Mouse (Mus musculus): ENCODE measurements at regions not wholly inside any gene's neighbourhood (a gene's known extent, or its start where the extent isn't known, plus 50 kb on each side); places are given as distances from the start of the nearest gene placed in this dataset.

DNA sequence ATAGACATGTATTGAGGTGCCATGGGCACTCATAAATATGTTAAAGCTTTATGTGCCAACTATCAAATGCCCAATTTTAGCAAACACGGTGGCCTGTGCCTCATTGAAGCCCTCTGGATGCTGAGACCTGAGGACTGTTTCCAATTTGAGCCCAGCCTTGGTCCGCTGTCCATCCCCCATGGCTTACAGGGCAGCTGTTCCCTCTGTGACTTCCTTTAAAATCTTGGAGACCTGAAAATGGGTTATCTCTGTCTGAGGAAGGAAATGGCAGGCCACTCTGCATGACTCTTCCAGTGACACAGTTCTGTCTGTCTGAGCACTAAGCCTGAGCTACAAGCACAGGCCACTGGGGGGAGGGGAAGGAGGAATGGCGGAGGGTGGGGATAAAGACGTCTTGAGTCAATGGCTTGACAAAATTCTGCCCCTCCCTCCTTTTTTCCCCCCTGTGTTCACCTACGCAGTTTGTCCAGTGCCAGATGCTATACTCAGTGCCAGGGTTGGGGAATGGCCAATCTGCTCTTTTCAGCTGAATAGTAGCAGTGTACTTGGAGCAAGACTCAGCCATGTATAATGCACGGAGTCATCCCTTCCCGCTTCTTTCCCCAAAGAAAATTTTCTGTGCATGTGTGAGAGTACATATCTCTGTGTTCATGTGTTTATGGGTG is 102.7 kb upstream of the Irf2bp2 start:
- H3K9me3 ChIP-seq (ENCODE audit: low read length), result no peaks in the 10 kb centered on the region
- 75% methylated on average over 7 of the region's 7 CpGs for WGBS
- no peak overlapping the region for H3K4me2 ChIP-seq (replicated peaks; ENCODE audit: low read depth, low read length)
- no peak for ATAC-seq
- no peak overlapping the region for H3K27ac ChIP-seq (ENCODE audit: low read length)
- H3K4me3 ChIP-seq (ENCODE audit: low read depth, low read length), result no peak overlapping the region
- H3K4me1 ChIP-seq (ENCODE audit: insufficient read depth, low read depth, low read length), result peaks cover 19% of the 10 kb centered on the region; the same call in 1 of the 2 replicates
- DNase-seq (ENCODE audit: low spot score), result no peak
- no peak for TF ChIP-seq EP300 (IDR thresholded peaks at IDR 0.05)
- TF ChIP-seq CTCF (IDR thresholded peaks at IDR 0.05), result no peak
- no peak overlapping the region for H3K9ac ChIP-seq (replicated peaks; ENCODE audit: low read depth)
- H3K27me3 ChIP-seq (replicated peaks; ENCODE audit: insufficient read depth, low read length), result no peaks in the 10 kb centered on the region
- no peaks in the 10 kb centered on the region for H3K36me3 ChIP-seq (ENCODE audit: insufficient read depth, low read length)

DNA sequence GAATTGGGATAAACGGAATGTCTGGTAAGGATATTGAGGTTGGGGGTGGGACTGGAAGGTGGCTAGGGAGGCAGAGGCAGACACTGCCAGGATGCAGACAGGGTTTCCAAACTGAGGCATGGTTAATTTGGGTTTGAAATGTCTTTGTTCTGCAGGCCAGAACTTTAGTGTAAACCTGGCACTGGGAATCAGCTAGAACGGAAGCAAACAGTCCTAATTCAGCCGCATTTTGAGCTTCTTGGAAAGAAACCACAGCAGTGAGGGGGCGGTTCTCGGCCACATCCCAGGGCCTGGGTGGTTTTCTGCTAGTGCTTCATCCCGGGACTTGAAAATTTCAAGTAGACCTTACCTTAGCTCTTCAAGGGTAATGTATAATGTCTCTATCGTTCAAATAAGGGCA is 100.6 kb upstream of the Irf2bp2 start:
- Histone ChIP-seq H3K27ac (ENCODE audit: low read length) (peak overlapping the region; percentile 62; the same call in 1 of the 2 replicates), H3K4me2 (replicated peaks; ENCODE audit: low read depth, low read length) (no peak overlapping the region)
- DNase-seq (ENCODE audit: low spot score), result peak; percentile 58

DNA sequence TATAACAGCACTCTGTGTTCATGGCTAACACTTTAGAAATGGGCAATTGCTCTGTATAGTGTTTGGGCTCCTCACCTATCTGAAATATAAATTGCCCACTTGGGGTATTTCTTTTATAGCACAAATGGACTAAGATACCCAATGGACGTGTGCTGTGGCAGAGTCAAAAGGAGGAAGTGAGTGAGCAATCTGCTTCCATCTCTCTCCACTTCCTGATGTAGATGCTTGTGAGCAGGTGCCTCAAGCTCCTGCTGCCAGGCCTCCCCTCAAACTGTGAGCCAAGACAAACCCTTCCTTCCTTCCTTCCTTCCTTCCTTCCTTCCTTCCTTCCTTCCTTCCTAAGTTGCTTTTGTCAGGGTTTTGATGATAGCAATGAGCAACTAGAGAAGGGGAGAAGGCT is 99.9 kb upstream of the Irf2bp2 start:
- DNase-seq (ENCODE audit: low spot score) (no peak), ATAC-seq (no peak)
- H3K36me3 ChIP-seq (ENCODE audit: insufficient read depth, low read length), result no peaks in the 10 kb centered on the region
- H3K4me2 ChIP-seq (replicated peaks; ENCODE audit: low read depth, low read length), result no peak overlapping the region
- no peak overlapping the region for H3K27ac ChIP-seq (ENCODE audit: low read length)
- H3K27me3 ChIP-seq (replicated peaks; ENCODE audit: insufficient read depth, low read length), result no peaks in the 10 kb centered on the region
- no peak for TF ChIP-seq EP300 (IDR thresholded peaks at IDR 0.05)
- TF ChIP-seq CTCF (IDR thresholded peaks at IDR 0.05), result no peak
- no peaks in the 10 kb centered on the region for H3K9me3 ChIP-seq (ENCODE audit: low read length)
- H3K4me3 ChIP-seq (ENCODE audit: low read depth, low read length), result no peak overlapping the region
- peaks cover 8% of the 10 kb centered on the region; the same call in 1 of the 2 replicates for H3K4me1 ChIP-seq (ENCODE audit: insufficient read depth, low read depth, low read length)
- WGBS, result 65% methylated on average over 1 of the region's 1 CpGs
- H3K9ac ChIP-seq (replicated peaks; ENCODE audit: low read depth), result no peak overlapping the region

More for the DNA sequence above, 100.6 kb upstream of the Irf2bp2 start:
- Histone ChIP-seq H3K9me3 (ENCODE audit: low read length) (no peaks in the 10 kb centered on the region), H3K36me3 (ENCODE audit: insufficient read depth, low read length) (no peaks in the 10 kb centered on the region), H3K9ac (replicated peaks; ENCODE audit: low read depth) (no peak overlapping the region), H3K4me1 (ENCODE audit: insufficient read depth, low read depth, low read length) (peaks cover 14% of the 10 kb centered on the region; the same call in 1 of the 2 replicates), H3K4me3 (ENCODE audit: low read depth, low read length) (no peak overlapping the region), H3K27me3 (replicated peaks; ENCODE audit: insufficient read depth, low read length) (no peaks in the 10 kb centered on the region)
- no peak for TF ChIP-seq CTCF (IDR thresholded peaks at IDR 0.05)
- no peak for TF ChIP-seq EP300 (IDR thresholded peaks at IDR 0.05)
- no peak for ATAC-seq
- 28% methylated on average over 7 of the region's 7 CpGs for WGBS

DNA sequence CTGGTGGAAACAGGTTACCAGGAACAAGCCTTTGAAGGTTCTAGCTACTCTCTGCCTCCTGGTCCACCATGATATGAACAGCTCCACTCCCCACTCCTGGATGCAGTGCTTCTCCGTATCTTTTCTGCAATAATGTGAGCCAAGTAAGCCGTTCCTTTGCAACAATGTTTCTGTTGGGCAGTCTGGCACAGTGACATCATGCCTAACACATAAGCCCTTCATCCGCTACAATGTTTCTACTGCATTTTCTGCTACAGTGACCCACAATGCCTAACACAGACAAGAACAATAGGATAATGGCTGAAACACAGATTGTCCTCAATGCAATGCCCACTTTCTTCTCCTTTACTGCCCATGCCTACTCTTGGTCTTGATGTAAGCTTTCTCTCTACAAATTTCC is 98.9 kb upstream of the Irf2bp2 start:
- TF ChIP-seq EP300 (IDR thresholded peaks at IDR 0.05), result no peak
- no peak for TF ChIP-seq CTCF (IDR thresholded peaks at IDR 0.05)
- 80% methylated on average over 3 of the region's 3 CpGs for WGBS

DNA sequence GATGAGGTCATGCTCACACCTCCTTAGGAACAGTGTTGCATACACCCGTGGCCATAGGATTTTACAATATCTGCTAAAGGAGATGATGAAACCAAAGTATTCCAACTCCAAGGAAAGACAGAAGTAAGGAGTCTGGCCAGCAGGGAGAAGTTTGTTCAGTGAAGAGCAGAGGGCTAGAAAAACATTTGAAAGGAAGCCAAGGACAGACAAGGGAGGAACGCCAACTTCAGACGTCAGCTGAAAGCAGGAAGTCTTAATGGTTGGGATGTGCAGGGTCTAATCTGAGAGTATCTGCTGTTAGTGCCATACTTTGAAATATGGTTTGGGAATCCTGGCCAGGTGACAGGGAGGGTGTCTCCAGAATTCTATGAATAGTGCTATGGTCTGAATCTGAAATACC is 98.5 kb upstream of the Irf2bp2 start:
- peak overlapping the region; percentile 62 for H3K27ac ChIP-seq (ENCODE audit: low read length)
- peaks cover 8% of the 10 kb centered on the region; the same call in 1 of the 2 replicates for H3K4me1 ChIP-seq (ENCODE audit: insufficient read depth, low read depth, low read length)
- DNase-seq (ENCODE audit: low spot score) (peak; percentile 93), ATAC-seq (peak; percentile 73)
- H3K36me3 ChIP-seq (ENCODE audit: insufficient read depth, low read length), result no peaks in the 10 kb centered on the region
- H3K9me3 ChIP-seq (ENCODE audit: low read length), result no peaks in the 10 kb centered on the region
- TF ChIP-seq CTCF (IDR thresholded peaks at IDR 0.05) (peak; percentile 33), EP300 (IDR thresholded peaks at IDR 0.05) (peak; percentile 46; the same call in 1 of the 2 replicates)
- 11% methylated on average over 3 of the region's 3 CpGs for WGBS
- no peaks in the 10 kb centered on the region for H3K27me3 ChIP-seq (replicated peaks; ENCODE audit: insufficient read depth, low read length)
- H3K9ac ChIP-seq (replicated peaks; ENCODE audit: low read depth), result no peak overlapping the region
- H3K4me2 ChIP-seq (replicated peaks; ENCODE audit: low read depth, low read length), result no peak overlapping the region
- H3K4me3 ChIP-seq (ENCODE audit: low read depth, low read length), result no peak overlapping the region

More for the DNA sequence above, 98.9 kb upstream of the Irf2bp2 start:
- Histone ChIP-seq H3K27ac (ENCODE audit: low read length) (peak overlapping the region; percentile 62), H3K9ac (replicated peaks; ENCODE audit: low read depth) (no peak overlapping the region), H3K9me3 (ENCODE audit: low read length) (no peaks in the 10 kb centered on the region), H3K4me2 (replicated peaks; ENCODE audit: low read depth, low read length) (no peak overlapping the region), H3K27me3 (replicated peaks; ENCODE audit: insufficient read depth, low read length) (no peaks in the 10 kb centered on the region), H3K36me3 (ENCODE audit: insufficient read depth, low read length) (no peaks in the 10 kb centered on the region), H3K4me3 (ENCODE audit: low read depth, low read length) (no peak overlapping the region), H3K4me1 (ENCODE audit: insufficient read depth, low read depth, low read length) (peaks cover 8% of the 10 kb centered on the region; the same call in 1 of the 2 replicates)
- ATAC-seq (no peak; the same call in none of the 2 replicates), DNase-seq (ENCODE audit: low spot score) (peak; percentile 25)

DNA sequence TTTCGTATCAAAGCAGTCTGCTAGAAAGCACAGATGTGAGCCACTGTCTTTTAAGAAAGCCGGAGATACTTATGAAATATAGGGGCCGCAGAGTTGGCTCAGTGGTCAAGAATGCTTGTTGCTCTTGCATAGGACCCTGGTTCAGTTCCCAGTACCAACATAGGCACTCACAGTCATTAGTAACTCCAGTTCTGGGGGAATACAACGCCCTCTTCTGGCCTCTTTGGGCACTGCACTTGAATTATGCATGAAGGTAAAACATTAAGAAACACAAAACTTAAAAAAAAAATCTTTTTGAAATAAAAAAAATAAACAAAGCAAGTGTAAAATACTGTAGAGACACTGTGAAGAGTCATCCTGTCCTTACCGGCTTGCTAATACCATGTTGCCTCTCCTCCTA is 94.7 kb upstream of the Irf2bp2 start:
- DNase-seq (ENCODE audit: low spot score) (no peak), ATAC-seq (no peak)
- 80% methylated on average over 5 of the region's 5 CpGs for WGBS
- H3K9me3 ChIP-seq (ENCODE audit: low read length), result no peaks in the 10 kb centered on the region
- H3K27ac ChIP-seq (ENCODE audit: low read length), result no peak overlapping the region
- no peaks in the 10 kb centered on the region for H3K36me3 ChIP-seq (ENCODE audit: insufficient read depth, low read length)
- H3K4me1 ChIP-seq (ENCODE audit: insufficient read depth, low read depth, low read length), result peaks cover 8% of the 10 kb centered on the region; the same call in 1 of the 2 replicates
- H3K4me3 ChIP-seq (ENCODE audit: low read depth, low read length), result no peak overlapping the region
- H3K27me3 ChIP-seq (replicated peaks; ENCODE audit: insufficient read depth, low read length), result no peaks in the 10 kb centered on the region
- H3K9ac ChIP-seq (replicated peaks; ENCODE audit: low read depth), result no peak overlapping the region
- TF ChIP-seq EP300 (IDR thresholded peaks at IDR 0.05) (no peak), CTCF (IDR thresholded peaks at IDR 0.05) (peak; percentile 34)
- H3K4me2 ChIP-seq (replicated peaks; ENCODE audit: low read depth, low read length), result no peak overlapping the region
